Mouse (Mus musculus): ENCODE measurements around the gene Stx6. TPM values are rescaled to one million over a fixed set of nuclear protein-coding genes. Genes with fewer than 3 reads are reported as not detected.

Stx6 gene
- polyA plus RNA-seq, 1 experiment: 48.0 TPM

GRCm38 (mm10) chr1:155239169-155239568 lies 80.7 kb downstream of the Stx6 start:
- TF ChIP-seq CTCF (IDR thresholded peaks at IDR 0.05; ENCODE audit: low read depth, low read length) (no peak), POLR2A (IDR thresholded peaks at IDR 0.05; ENCODE audit: borderline replicate concordance, low read depth, low read length) (no peak)

GRCm38 (mm10) chr1:155239962-155240717 lies 81.6 kb downstream of the Stx6 start:
- no peak overlapping the region for H3K4me3 ChIP-seq (ENCODE audit: insufficient read depth, low read length)
- no peak for TF ChIP-seq CTCF (IDR thresholded peaks at IDR 0.05; ENCODE audit: low read depth, low read length)
- TF ChIP-seq POLR2A (IDR thresholded peaks at IDR 0.05; ENCODE audit: borderline replicate concordance, low read depth, low read length): no peak
- no peaks in the 10 kb centered on the region for H3K4me1 ChIP-seq (ENCODE audit: control insufficient read depth, insufficient read depth, low read length)
- H3K27ac ChIP-seq (ENCODE audit: insufficient read depth, low read depth, low read length): no peak overlapping the region

More at GRCm38 (mm10) chr1:155239169-155239568, 80.7 kb downstream of the Stx6 start:
- Histone ChIP-seq H3K4me3 (ENCODE audit: insufficient read depth, low read length) (no peak overlapping the region), H3K4me1 (ENCODE audit: control insufficient read depth, insufficient read depth, low read length) (no peaks in the 10 kb centered on the region), H3K27ac (ENCODE audit: insufficient read depth, low read depth, low read length) (no peak overlapping the region)

- no peaks in the 10 kb centered on the region for H3K4me1 ChIP-seq (ENCODE audit: control insufficient read depth, insufficient read depth, low read length)
- H3K4me3 ChIP-seq (ENCODE audit: insufficient read depth, low read length): no peak overlapping the region
- H3K27ac ChIP-seq (ENCODE audit: insufficient read depth, low read depth, low read length): no peak overlapping the region
- TF ChIP-seq CTCF (IDR thresholded peaks at IDR 0.05; ENCODE audit: low read depth, low read length) (no peak), POLR2A (IDR thresholded peaks at IDR 0.05; ENCODE audit: borderline replicate concordance, low read depth, low read length) (no peak)
Observed at GRCm38 (mm10) chr1:155241701-155242487, 83.4 kb downstream of the Stx6 start.

DNA sequence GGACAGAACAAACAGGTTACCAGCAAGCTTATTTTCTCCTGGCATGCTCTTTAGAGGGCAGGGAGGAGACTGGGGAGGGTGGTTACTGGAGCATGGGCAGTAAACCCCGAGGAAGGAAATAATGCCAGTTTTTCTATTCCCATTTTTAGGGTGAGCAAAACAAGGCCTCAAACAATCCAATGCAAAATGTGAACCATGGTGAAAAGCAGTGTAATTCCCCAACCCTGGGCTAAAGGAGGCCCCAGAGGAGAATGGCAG lies 83.9 kb downstream of the Stx6 start:
- Histone ChIP-seq H3K4me1 (ENCODE audit: control insufficient read depth, insufficient read depth, low read length) (no peaks in the 10 kb centered on the region), H3K4me3 (ENCODE audit: insufficient read depth, low read length) (no peak overlapping the region), H3K27ac (ENCODE audit: insufficient read depth, low read depth, low read length) (no peak overlapping the region)
- TF ChIP-seq CTCF (IDR thresholded peaks at IDR 0.05; ENCODE audit: low read depth, low read length): no peak
- no peak for TF ChIP-seq POLR2A (IDR thresholded peaks at IDR 0.05; ENCODE audit: borderline replicate concordance, low read depth, low read length)

- Histone ChIP-seq H3K4me1 (ENCODE audit: control insufficient read depth, insufficient read depth, low read length) (no peaks in the 10 kb centered on the region), H3K4me3 (ENCODE audit: insufficient read depth, low read length) (peak within 1 kb of the TSS; percentile 41), H3K27ac (ENCODE audit: insufficient read depth, low read depth, low read length) (no peak within 1 kb of the TSS)
- TF ChIP-seq POLR2A (IDR thresholded peaks at IDR 0.05; ENCODE audit: borderline replicate concordance, low read depth, low read length) (no peak), CTCF (IDR thresholded peaks at IDR 0.05; ENCODE audit: low read depth, low read length) (no peak)
Observed at GRCm38 (mm10) chr1:155243797-155244770, 85.6 kb downstream of the Stx6 start, which contains the start of gene BC034090. TSS of gene BC034090 (minus strand) at chr1:155244444.

DNA sequence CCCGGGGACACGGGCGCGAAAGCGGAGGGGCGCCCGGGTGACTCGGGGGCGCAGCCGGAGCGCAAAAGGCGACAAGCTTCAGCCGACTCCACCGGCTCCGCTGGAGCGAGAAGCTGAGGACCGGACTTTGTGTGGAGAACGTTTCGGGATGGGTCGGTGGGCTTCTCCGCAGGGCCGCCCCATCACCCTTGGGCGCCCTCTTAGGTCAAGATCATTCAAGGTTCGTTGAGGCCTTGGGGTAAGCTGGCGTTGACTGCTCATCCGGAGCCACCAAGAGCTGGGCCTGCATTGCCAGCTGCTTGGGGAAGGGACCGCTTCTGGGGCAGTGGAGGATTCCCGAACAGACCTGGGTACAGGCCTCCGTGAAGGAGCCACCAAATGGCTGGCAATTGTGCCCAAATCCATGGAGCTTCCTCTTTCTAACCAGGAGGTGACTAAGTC lies 86.3 kb downstream of the Stx6 start:
- no peak overlapping the region for H3K27ac ChIP-seq (ENCODE audit: insufficient read depth, low read depth, low read length)
- peak overlapping the region; percentile 41 for H3K4me3 ChIP-seq (ENCODE audit: insufficient read depth, low read length)
- no peak for TF ChIP-seq POLR2A (IDR thresholded peaks at IDR 0.05; ENCODE audit: borderline replicate concordance, low read depth, low read length)
- no peak for TF ChIP-seq CTCF (IDR thresholded peaks at IDR 0.05; ENCODE audit: low read depth, low read length)
- H3K4me1 ChIP-seq (ENCODE audit: control insufficient read depth, insufficient read depth, low read length): no peaks in the 10 kb centered on the region

- no peak overlapping the region for H3K4me3 ChIP-seq (ENCODE audit: insufficient read depth, low read length)
Observed at GRCm38 (mm10) chr1:155245516-155245915, 87.0 kb downstream of the Stx6 start.

GRCm38 (mm10) chr1:155247441-155247840 lies 88.9 kb downstream of the Stx6 start:
- no peak for TF ChIP-seq POLR2A (IDR thresholded peaks at IDR 0.05; ENCODE audit: borderline replicate concordance, low read depth, low read length)
- TF ChIP-seq CTCF (IDR thresholded peaks at IDR 0.05; ENCODE audit: low read depth, low read length): no peak
- Histone ChIP-seq H3K4me1 (ENCODE audit: control insufficient read depth, insufficient read depth, low read length) (no peaks in the 10 kb centered on the region), H3K4me3 (ENCODE audit: insufficient read depth, low read length) (no peak overlapping the region)

More at GRCm38 (mm10) chr1:155245516-155245915, 87.0 kb downstream of the Stx6 start:
- TF ChIP-seq CTCF (IDR thresholded peaks at IDR 0.05; ENCODE audit: low read depth, low read length): no peak
- TF ChIP-seq POLR2A (IDR thresholded peaks at IDR 0.05; ENCODE audit: borderline replicate concordance, low read depth, low read length): no peak
- Histone ChIP-seq H3K27ac (ENCODE audit: insufficient read depth, low read depth, low read length) (no peak overlapping the region), H3K4me1 (ENCODE audit: control insufficient read depth, insufficient read depth, low read length) (no peaks in the 10 kb centered on the region)

GRCm38 (mm10) chr1:155248041-155248440 lies 89.5 kb downstream of the Stx6 start:
- Histone ChIP-seq H3K4me3 (ENCODE audit: insufficient read depth, low read length) (no peak overlapping the region), H3K27ac (ENCODE audit: insufficient read depth, low read depth, low read length) (no peak overlapping the region), H3K4me1 (ENCODE audit: control insufficient read depth, insufficient read depth, low read length) (no peaks in the 10 kb centered on the region)
- TF ChIP-seq CTCF (IDR thresholded peaks at IDR 0.05; ENCODE audit: low read depth, low read length) (no peak), POLR2A (IDR thresholded peaks at IDR 0.05; ENCODE audit: borderline replicate concordance, low read depth, low read length) (no peak)

More at GRCm38 (mm10) chr1:155247441-155247840, 88.9 kb downstream of the Stx6 start:
- no peak overlapping the region for H3K27ac ChIP-seq (ENCODE audit: insufficient read depth, low read depth, low read length)

Measured in bone marrow macrophage, adult 2 months (primary cell).